Mouse (Mus musculus) CD4-positive, CD25-positive, alpha-beta regulatory T cell, adult 4 months (primary cell): ENCODE data around the gene Plod2. TPM values are rescaled to one million over a fixed set of nuclear protein-coding genes. Genes with fewer than 3 reads are reported as not detected.

Experiments used
- ATAC-seq: one replicate; pipeline ENCODE4 v1.8.0; 2017
- polyA plus RNA-seq, 2 experiments: library from polyadenylated mRNA; unstranded; fragments of 100-300 nt; shearing (Covaris generic); gene quantifications; one replicate each; pipeline ENCODE4 v1.2.1; 2017

The Plod2 gene
- polyA plus RNA-seq, 2 experiments from 2014 or later, result 1.2 to 1.3 TPM

GRCm38 (mm10) chr9:92555006-92555958 lies 13.3 kb downstream of the Plod2 start:
- no peak for ATAC-seq

DNA sequence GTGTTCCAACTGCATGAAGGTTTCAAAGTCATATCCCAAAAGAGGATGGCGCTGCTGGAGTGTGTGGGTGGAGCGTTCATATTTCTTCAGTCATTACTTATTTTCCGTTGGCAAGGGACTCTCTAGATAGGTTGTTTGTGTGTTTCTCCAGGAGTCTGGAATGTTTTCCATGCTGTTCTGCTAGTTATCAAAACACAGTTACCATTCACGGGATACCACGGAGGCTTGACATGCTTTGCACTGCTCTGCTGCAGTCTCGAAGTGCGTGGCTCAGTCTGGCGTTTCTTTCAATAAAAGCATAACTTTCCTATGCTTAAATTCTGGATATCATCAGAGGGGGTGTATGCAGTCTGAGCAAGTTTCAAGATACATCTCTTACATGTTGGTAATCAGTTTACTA lies 17.7 kb downstream of the Plod2 start:
- ATAC-seq, result no peak

GRCm38 (mm10) chr9:92560840-92561547 lies 19.0 kb downstream of the Plod2 start:
- no peak for ATAC-seq

DNA sequence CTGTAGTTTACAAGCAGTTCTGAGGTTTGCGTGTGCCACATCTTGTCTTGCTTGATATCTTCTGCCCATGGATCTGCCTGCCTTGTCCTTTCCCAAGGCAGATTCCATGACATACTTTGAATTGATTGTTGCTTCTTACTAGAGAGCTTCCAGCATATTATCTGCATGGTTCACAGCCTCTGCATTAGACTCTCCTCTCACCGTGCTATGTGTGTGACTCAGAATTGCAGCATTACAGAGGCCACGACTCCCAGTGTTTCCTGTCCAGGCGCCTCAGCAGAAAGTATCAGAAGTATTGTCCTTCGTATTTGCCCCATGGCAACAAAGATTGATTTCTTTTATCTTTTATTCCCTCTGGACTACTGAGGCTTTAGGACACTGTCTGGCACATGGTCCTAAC lies 20.4 kb downstream of the Plod2 start:
- ATAC-seq, result no peak

- no peak for ATAC-seq
These were observed 21.3 kb downstream of the Plod2 start for GRCm38 (mm10) chr9:92563306-92563705.

- ATAC-seq, result no peak
These were observed 22.4 kb downstream of the Plod2 start for GRCm38 (mm10) chr9:92564391-92564790.

DNA sequence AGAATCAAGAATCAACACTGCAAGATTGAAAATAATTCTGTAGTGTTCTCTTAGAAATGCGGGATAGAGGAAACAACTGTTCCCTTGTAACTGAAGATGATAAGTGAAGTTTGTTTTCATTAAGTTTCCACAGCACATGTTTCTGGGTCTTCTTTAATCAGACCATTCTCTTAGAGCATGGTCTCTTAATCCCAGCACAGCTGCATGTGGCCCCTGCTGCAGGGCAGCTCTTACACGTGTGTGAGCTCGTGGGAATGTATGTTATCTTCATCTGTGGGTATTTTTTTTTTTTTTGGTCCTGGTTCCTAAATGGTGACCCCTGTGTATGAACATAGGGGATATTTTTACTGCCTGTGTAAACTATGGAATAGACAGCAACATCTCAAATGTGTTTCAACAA lies 24.2 kb downstream of the Plod2 start:
- ATAC-seq, result no peak

GRCm38 (mm10) chr9:92567474-92567873 lies 25.5 kb downstream of the Plod2 start:
- no peak for ATAC-seq

DNA sequence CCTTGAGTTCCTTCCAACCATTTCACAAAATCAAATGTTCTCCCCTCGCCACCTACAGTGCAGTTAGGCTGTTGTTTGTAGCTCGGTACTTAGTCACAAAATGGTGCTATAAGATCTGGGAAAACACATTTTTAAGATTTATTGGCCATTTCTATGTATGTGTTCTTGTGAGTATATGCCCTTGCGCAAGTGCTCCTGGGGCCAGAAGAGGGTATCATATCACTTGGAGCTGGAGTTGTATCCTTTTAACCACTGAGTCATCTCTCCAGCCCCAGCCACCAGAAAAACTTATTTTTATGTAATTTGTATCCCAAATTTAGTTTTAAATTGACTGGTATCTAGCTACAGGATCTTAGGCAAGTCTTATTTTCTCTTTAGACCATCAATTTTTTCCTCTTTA lies 26.8 kb downstream of the Plod2 start:
- ATAC-seq, result no peak

- no peak for ATAC-seq
These were observed 30.5 kb downstream of the Plod2 start for GRCm38 (mm10) chr9:92572376-92573108.

DNA sequence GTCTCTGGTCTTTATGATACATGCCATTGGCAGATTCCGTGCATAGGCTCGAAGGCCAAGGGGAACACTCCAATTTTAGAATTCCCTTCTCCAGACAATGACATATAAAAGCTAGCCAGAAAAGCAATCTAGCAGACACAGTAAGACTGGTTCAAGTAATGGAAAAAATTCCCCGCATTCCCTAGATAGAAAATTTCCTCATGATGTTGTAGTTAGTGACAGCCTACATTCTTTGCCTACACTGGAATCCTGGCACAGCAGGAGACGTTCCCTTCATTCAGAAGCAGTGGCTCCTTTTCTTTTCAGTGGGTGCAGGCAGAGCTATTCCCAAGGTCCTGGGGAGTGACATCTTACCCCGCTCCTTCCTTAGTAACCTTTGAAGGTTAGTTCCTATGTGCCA lies 41.9 kb downstream of the Plod2 start:
- no peak for ATAC-seq

- no peak for ATAC-seq
These were observed 44.0 kb downstream of the Plod2 start for GRCm38 (mm10) chr9:92586025-92586424.

DNA sequence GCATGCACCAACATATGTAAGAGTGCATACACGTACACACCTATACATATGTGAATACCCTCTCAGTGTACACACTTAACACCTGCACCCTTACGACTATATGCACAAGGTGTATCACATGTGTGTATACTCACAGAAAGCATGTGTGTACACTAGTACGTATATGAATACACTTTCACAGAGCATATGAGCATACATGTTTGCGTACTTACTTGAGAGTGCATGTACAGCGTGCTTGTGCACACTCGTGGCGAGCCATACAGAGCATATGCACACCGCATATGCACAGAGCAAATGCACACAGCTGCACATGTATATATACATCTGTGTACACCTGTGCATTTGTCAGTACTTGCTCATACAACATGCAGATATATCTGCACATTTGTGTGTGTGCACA lies 45.4 kb downstream of the Plod2 start:
- no peak for ATAC-seq

DNA sequence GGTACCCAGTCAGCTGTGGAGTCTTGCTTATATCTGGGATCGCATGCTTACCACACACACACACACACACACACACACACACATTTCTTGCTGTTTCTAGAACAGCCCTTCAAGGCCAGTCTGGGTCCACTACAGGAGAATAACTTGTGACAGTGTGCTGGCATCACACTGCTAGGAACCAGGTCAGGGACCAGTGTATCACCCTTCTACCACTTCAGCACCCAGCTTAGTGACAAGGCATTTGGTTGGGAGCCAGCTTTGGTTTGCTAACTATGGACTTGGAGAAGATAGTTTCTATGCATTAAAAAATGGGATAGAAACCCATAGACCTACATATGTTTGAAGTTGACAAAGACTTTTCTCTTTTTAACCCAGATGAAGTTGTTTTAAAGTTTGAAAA lies 46.2 kb downstream of the Plod2 start:
- no peak for ATAC-seq

DNA sequence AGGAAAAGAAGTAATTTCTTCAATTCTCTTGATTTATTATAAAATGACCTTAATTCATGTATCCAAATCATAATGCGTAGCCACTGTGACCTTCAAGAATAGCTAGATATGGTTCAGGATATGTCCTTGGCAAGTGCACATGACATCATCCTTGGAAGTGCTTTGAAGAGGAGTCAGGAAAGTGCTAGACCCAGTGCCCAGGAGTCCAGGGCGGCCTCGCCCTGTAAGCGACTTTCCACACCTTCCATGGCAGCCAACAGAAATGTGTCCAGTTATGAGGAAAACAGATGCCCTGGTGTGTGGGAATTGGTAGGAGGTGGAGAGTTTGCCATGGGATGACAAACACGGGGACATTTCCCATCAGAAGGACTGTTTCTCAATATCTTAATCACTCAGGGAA lies 47.0 kb downstream of the Plod2 start:
- ATAC-seq, result no peak

- ATAC-seq, result no peak
These were observed 49.5 kb downstream of the Plod2 start for GRCm38 (mm10) chr9:92591482-92591881.

DNA sequence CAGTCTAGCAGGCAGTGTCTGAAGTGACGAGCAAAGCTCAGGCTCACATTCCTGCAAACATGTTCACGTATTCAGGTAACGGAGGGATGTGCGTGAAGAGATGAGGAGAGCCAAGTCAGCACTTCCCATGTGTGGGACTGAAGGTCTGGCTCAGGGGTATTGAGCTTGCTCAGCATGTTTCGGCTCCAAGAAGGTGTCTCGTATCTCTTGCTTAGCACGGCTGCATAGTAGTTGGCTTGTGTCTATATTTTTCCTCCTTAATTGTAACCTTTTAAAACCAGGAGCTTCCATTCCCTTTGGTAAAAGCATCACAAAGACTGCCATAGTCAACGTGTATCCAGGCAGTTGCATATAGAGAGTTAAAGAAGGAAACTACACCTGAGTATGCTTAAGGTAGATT lies 50.7 kb downstream of the Plod2 start:
- ATAC-seq, result no peak

GRCm38 (mm10) chr9:92594491-92594890 lies 52.5 kb downstream of the Plod2 start:
- ATAC-seq, result no peak

DNA sequence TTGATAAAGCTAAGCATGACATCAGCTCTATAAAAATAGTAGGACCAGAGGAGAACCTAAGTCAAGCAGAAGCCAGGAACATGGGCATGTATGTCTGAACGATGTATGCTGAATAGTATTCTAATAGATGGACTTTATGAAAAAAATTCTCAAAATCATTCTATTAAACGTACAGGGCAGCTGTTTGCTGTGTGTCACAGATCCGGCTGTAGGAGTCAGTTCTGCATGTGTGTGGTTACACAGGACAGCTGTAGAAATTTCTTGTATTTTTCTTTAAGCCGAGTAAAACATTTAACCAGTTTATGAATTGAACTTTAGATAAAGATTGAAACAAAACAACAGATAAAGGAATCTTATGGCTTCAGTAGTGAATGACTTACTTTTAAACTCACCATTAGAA lies 53.3 kb downstream of the Plod2 start:
- no peak for ATAC-seq

GRCm38 (mm10) chr9:92596916-92597547 lies 55.0 kb downstream of the Plod2 start:
- no peak for ATAC-seq

DNA sequence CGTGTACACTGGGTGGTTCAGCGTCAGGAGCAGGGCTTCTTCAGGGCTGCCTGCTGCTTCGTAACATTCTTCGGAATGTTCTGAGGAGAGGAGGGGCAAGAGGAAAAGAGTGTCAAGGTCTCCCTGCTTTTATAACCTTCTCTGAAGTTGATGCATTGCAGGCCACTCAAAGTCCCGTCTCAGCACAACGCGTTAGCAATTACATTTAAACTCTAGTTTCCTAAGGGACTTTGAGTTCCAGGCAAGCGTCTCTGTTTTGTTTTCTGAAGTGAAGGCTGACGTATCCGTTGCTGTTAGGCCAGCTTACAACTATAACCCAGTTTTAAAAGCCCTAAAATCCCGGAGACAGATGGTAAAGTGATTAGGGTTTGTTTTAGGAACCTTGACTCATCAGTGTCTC lies 55.8 kb downstream of the Plod2 start:
- ATAC-seq, result no peak

GRCm38 (mm10) chr9:92599940-92600538 lies 58.0 kb downstream of the Plod2 start:
- no peak for ATAC-seq
